Mouse (Mus musculus): ENCODE data around the gene Lrrc31. TPM values are rescaled to one million over a fixed set of nuclear protein-coding genes. Genes with fewer than 3 reads are reported as not detected.
"Not testable (repeated sequence)": the region's sequence is repeated elsewhere in the genome, so short reads cannot be mapped to it uniquely, and the experiment has no call there.

Lrrc31 gene
- 0.08 TPM in 1 of 2 replicates, not detected in the other for polyA plus RNA-seq (2014; fragmentation: Nextera tagmentation; extraction: Ambion mirVana)

- DNase-seq (ENCODE audit: low spot score); H3K27ac ChIP-seq (replicated peaks; ENCODE audit: low read depth, low read length); H3K4me2 ChIP-seq (ENCODE audit: low read depth, severe bottlenecking); H3K4me1 ChIP-seq (ENCODE audit: control insufficient read depth, insufficient read depth, low read length); ATAC-seq (ENCODE audit: insufficient number of reproducible peaks, low FRiP score, low TSS enrichment, low read depth); H3K9me3 ChIP-seq (ENCODE audit: control insufficient read depth, low read length); H3K4me3 ChIP-seq (ENCODE audit: low read depth, low read length); H3K9ac ChIP-seq (ENCODE audit: low read length); H3K36me3 ChIP-seq (ENCODE audit: control insufficient read depth, insufficient read depth, low read length); H3K27me3 ChIP-seq (ENCODE audit: control insufficient read depth, insufficient read depth, low read length): not testable (repeated sequence)
- WGBS = 83% methylated on average over 6 of the region's 6 CpGs
Observed at GRCm38 (mm10) chr3:30699711-30700505, at the start of gene Lrrc31. TSS of gene Lrrc31 (minus strand) at chr3:30699843.

GRCm38 (mm10) chr3:30748316-30748715 lies 48.7 kb upstream of the Lrrc31 start:
- H3K4me3 ChIP-seq (ENCODE audit: low read depth, low read length) = no peak overlapping the region
- 95% methylated on average over 9 of the region's 9 CpGs for WGBS
- ATAC-seq (ENCODE audit: insufficient number of reproducible peaks, low FRiP score, low TSS enrichment, low read depth) (no peak), DNase-seq (ENCODE audit: low spot score) (no peak)
- no peaks in the 10 kb centered on the region for H3K27me3 ChIP-seq (ENCODE audit: control insufficient read depth, insufficient read depth, low read length)
- H3K4me2 ChIP-seq (ENCODE audit: low read depth, severe bottlenecking) = no peak overlapping the region
- no peak overlapping the region for H3K27ac ChIP-seq (replicated peaks; ENCODE audit: low read depth, low read length)
- H3K36me3 ChIP-seq (ENCODE audit: control insufficient read depth, insufficient read depth, low read length) = no peaks in the 10 kb centered on the region
- no peaks in the 10 kb centered on the region for H3K4me1 ChIP-seq (ENCODE audit: control insufficient read depth, insufficient read depth, low read length)
- no peak overlapping the region for H3K9ac ChIP-seq (ENCODE audit: low read length)
- H3K9me3 ChIP-seq (ENCODE audit: control insufficient read depth, low read length) = no peaks in the 10 kb centered on the region

- no peaks in the 10 kb centered on the region for H3K9me3 ChIP-seq (ENCODE audit: control insufficient read depth, low read length)
- no peaks in the 10 kb centered on the region for H3K36me3 ChIP-seq (ENCODE audit: control insufficient read depth, insufficient read depth, low read length)
- no peak within 1 kb of the TSS for H3K4me3 ChIP-seq (ENCODE audit: low read depth, low read length)
- 79% methylated on average over 7 of the region's 7 CpGs for WGBS
- H3K27ac ChIP-seq (replicated peaks; ENCODE audit: low read depth, low read length) = no peak within 1 kb of the TSS
- no peak within 1 kb of the TSS for H3K4me2 ChIP-seq (ENCODE audit: low read depth, severe bottlenecking)
- H3K9ac ChIP-seq (ENCODE audit: low read length) = no peak within 1 kb of the TSS
- ATAC-seq (ENCODE audit: insufficient number of reproducible peaks, low FRiP score, low TSS enrichment, low read depth) = no peak
- H3K4me1 ChIP-seq (ENCODE audit: control insufficient read depth, insufficient read depth, low read length) = no peaks in the 10 kb centered on the region
- no peaks in the 10 kb centered on the region for H3K27me3 ChIP-seq (ENCODE audit: control insufficient read depth, insufficient read depth, low read length)
- DNase-seq (ENCODE audit: low spot score) = no peak
Observed at GRCm38 (mm10) chr3:30746006-30746405, 46.4 kb upstream of the Lrrc31 start, which contains the start of gene Samd7. TSS of gene Samd7 (plus strand) at chr3:30746293.

- DNase-seq (ENCODE audit: low spot score) (no peak), ATAC-seq (ENCODE audit: insufficient number of reproducible peaks, low FRiP score, low TSS enrichment, low read depth) (no peak)
- Histone ChIP-seq H3K27ac (replicated peaks; ENCODE audit: low read depth, low read length) (no peak overlapping the region), H3K4me1 (ENCODE audit: control insufficient read depth, insufficient read depth, low read length) (no peaks in the 10 kb centered on the region), H3K9ac (ENCODE audit: low read length) (no peak overlapping the region), H3K9me3 (ENCODE audit: control insufficient read depth, low read length) (no peaks in the 10 kb centered on the region), H3K36me3 (ENCODE audit: control insufficient read depth, insufficient read depth, low read length) (no peaks in the 10 kb centered on the region), H3K4me2 (ENCODE audit: low read depth, severe bottlenecking) (no peak overlapping the region), H3K4me3 (ENCODE audit: low read depth, low read length) (no peak overlapping the region), H3K27me3 (ENCODE audit: control insufficient read depth, insufficient read depth, low read length) (no peaks in the 10 kb centered on the region)
- WGBS = 86% methylated on average over 7 of the region's 7 CpGs
Observed at GRCm38 (mm10) chr3:30742891-30743290, 43.2 kb upstream of the Lrrc31 start.

GRCm38 (mm10) chr3:30741306-30741705 lies 41.7 kb upstream of the Lrrc31 start:
- H3K9me3 ChIP-seq (ENCODE audit: control insufficient read depth, low read length) = no peaks in the 10 kb centered on the region
- H3K27me3 ChIP-seq (ENCODE audit: control insufficient read depth, insufficient read depth, low read length) = no peaks in the 10 kb centered on the region
- ATAC-seq (ENCODE audit: insufficient number of reproducible peaks, low FRiP score, low TSS enrichment, low read depth) (no peak), DNase-seq (ENCODE audit: low spot score) (no peak)
- H3K4me2 ChIP-seq (ENCODE audit: low read depth, severe bottlenecking) = no peak overlapping the region
- H3K4me1 ChIP-seq (ENCODE audit: control insufficient read depth, insufficient read depth, low read length) = 0 out of 2 replicates have a peak, but pooled peaks cover 4% of the 10 kb centered on the region
- H3K27ac ChIP-seq (replicated peaks; ENCODE audit: low read depth, low read length) = no peak overlapping the region
- 85% methylated on average over 6 of the region's 6 CpGs for WGBS
- no peak overlapping the region for H3K9ac ChIP-seq (ENCODE audit: low read length)
- H3K4me3 ChIP-seq (ENCODE audit: low read depth, low read length) = no peak overlapping the region
- H3K36me3 ChIP-seq (ENCODE audit: control insufficient read depth, insufficient read depth, low read length) = no peaks in the 10 kb centered on the region

GRCm38 (mm10) chr3:30736809-30737208 lies 37.2 kb upstream of the Lrrc31 start:
- ATAC-seq (ENCODE audit: insufficient number of reproducible peaks, low FRiP score, low TSS enrichment, low read depth) = no peak
- no peak for DNase-seq (ENCODE audit: low spot score)

GRCm38 (mm10) chr3:30729046-30729445 lies 29.4 kb upstream of the Lrrc31 start:
- no peak for ATAC-seq (ENCODE audit: insufficient number of reproducible peaks, low FRiP score, low TSS enrichment, low read depth)
- DNase-seq (ENCODE audit: low spot score) = no peak
- Histone ChIP-seq H3K27ac (replicated peaks; ENCODE audit: low read depth, low read length) (no peak overlapping the region), H3K36me3 (ENCODE audit: control insufficient read depth, insufficient read depth, low read length) (no peaks in the 10 kb centered on the region), H3K27me3 (ENCODE audit: control insufficient read depth, insufficient read depth, low read length) (no peaks in the 10 kb centered on the region), H3K4me3 (ENCODE audit: low read depth, low read length) (no peak overlapping the region), H3K4me2 (ENCODE audit: low read depth, severe bottlenecking) (no peak overlapping the region), H3K4me1 (ENCODE audit: control insufficient read depth, insufficient read depth, low read length) (no peaks in the 10 kb centered on the region), H3K9ac (ENCODE audit: low read length) (no peak overlapping the region), H3K9me3 (ENCODE audit: control insufficient read depth, low read length) (no peaks in the 10 kb centered on the region)
- 86% methylated on average over 5 of the region's 5 CpGs for WGBS

More at GRCm38 (mm10) chr3:30736809-30737208, 37.2 kb upstream of the Lrrc31 start:
- no peaks in the 10 kb centered on the region for H3K9me3 ChIP-seq (ENCODE audit: control insufficient read depth, low read length)
- no peak overlapping the region for H3K4me2 ChIP-seq (ENCODE audit: low read depth, severe bottlenecking)
- H3K4me3 ChIP-seq (ENCODE audit: low read depth, low read length) = no peak overlapping the region
- H3K27me3 ChIP-seq (ENCODE audit: control insufficient read depth, insufficient read depth, low read length) = no peaks in the 10 kb centered on the region
- no peak overlapping the region for H3K27ac ChIP-seq (replicated peaks; ENCODE audit: low read depth, low read length)
- 76% methylated on average over 9 of the region's 9 CpGs for WGBS
- no peak overlapping the region for H3K9ac ChIP-seq (ENCODE audit: low read length)
- H3K36me3 ChIP-seq (ENCODE audit: control insufficient read depth, insufficient read depth, low read length) = no peaks in the 10 kb centered on the region
- H3K4me1 ChIP-seq (ENCODE audit: control insufficient read depth, insufficient read depth, low read length) = 0 out of 2 replicates have a peak, but pooled peaks cover 4% of the 10 kb centered on the region

- DNase-seq (ENCODE audit: low spot score) (no peak), ATAC-seq (ENCODE audit: insufficient number of reproducible peaks, low FRiP score, low TSS enrichment, low read depth) (no peak)
- 73% methylated on average over 4 of the region's 4 CpGs for WGBS
Observed at GRCm38 (mm10) chr3:30727209-30727608, 27.6 kb upstream of the Lrrc31 start.

More at GRCm38 (mm10) chr3:30727209-30727608, 27.6 kb upstream of the Lrrc31 start:
- H3K9ac ChIP-seq (ENCODE audit: low read length) = no peak overlapping the region
- no peaks in the 10 kb centered on the region for H3K36me3 ChIP-seq (ENCODE audit: control insufficient read depth, insufficient read depth, low read length)
- no peaks in the 10 kb centered on the region for H3K9me3 ChIP-seq (ENCODE audit: control insufficient read depth, low read length)
- no peak overlapping the region for H3K4me2 ChIP-seq (ENCODE audit: low read depth, severe bottlenecking)
- no peaks in the 10 kb centered on the region for H3K27me3 ChIP-seq (ENCODE audit: control insufficient read depth, insufficient read depth, low read length)
- H3K4me3 ChIP-seq (ENCODE audit: low read depth, low read length) = no peak overlapping the region
- H3K4me1 ChIP-seq (ENCODE audit: control insufficient read depth, insufficient read depth, low read length) = no peaks in the 10 kb centered on the region
- H3K27ac ChIP-seq (replicated peaks; ENCODE audit: low read depth, low read length) = no peak overlapping the region
